Mouse (Mus musculus) forebrain, embryonic 12.5 days (tissue): ENCODE measurements around the gene 1700025G04Rik. TPM values are rescaled to one million over a fixed set of nuclear protein-coding genes. Genes with fewer than 3 reads are reported as not detected.
"Not testable (repeated sequence)": the region's sequence is repeated elsewhere in the genome, so short reads cannot be mapped to it uniquely, and the experiment has no call there.

Experiments used
- ATAC-seq: fragments of 200-750 bp; cut with Nextera tagmentation; 2 replicates; pipeline ENCODE4 v1.8.0; 2017; ENCODE audit warnings: moderate TSS enrichment; ENCODE audit not compliant: low FRiP score
- H3K27ac ChIP-seq: fragments of 300-500 bp; sonication (generic); 2 replicates; pipeline ENCODE4 v1.5.1; 2016; ENCODE audit warnings: mild to moderate bottlenecking
- H3K27me3 ChIP-seq: fragments of 300-500 bp; sonication (generic); 2 replicates; pipeline ENCODE4 v1.6.1; 2016; ENCODE audit warnings: mild to moderate bottlenecking
- H3K36me3 ChIP-seq: fragments of 300-500 bp; sonication (generic); replicated peaks from 2 replicates; pipeline ENCODE4 v1.6.1; 2016; ENCODE audit warnings: mild to moderate bottlenecking
- H3K4me1 ChIP-seq: fragments of 300-500 bp; sonication (generic); 2 replicates; pipeline ENCODE4 v1.6.1; 2016
- H3K4me2 ChIP-seq: fragments of 300-500 bp; sonication (generic); 2 replicates; pipeline ENCODE4 v1.6.1; 2016; ENCODE audit warnings: mild to moderate bottlenecking, moderate library complexity
- H3K4me3 ChIP-seq: fragments of 300-500 bp; sonication (generic); replicated peaks from 2 replicates; pipeline ENCODE4 v1.5.1; 2016; ENCODE audit warnings: mild to moderate bottlenecking
- H3K9ac ChIP-seq: fragments of 300-500 bp; sonication (generic); 2 replicates; pipeline ENCODE4 v1.6.1; 2016; ENCODE audit warnings: mild to moderate bottlenecking
- H3K9me3 ChIP-seq: fragments of 300-500 bp; sonication (generic); 2 replicates; pipeline ENCODE4 v1.6.1; 2016
- WGBS: fragments of 180-500 bp; shearing (Covaris S2); methylation state at CpG from one replicate; pipeline ENCODE4 v1.1.7; 2016; 5-methylcytosine and 5-hydroxymethylcytosine counted together
- polyA plus RNA-seq: library from polyadenylated mRNA; unstranded; fragments of >200 nt; fragmentation: Nextera tagmentation; extraction: Ambion mirVana; gene quantifications from 2 replicates; pipeline ENCODE4 v1.2.1, GENCODE M21; 2016

Gene 1700025G04Rik
- polyA plus RNA-seq, 1 experiment from 2014 or later, result 36.4 TPM

- Histone ChIP-seq H3K27me3 (no peaks in the 10 kb centered on the region), H3K4me1 (peaks cover 5% of the 10 kb centered on the region; the same call in 1 of the 2 replicates), H3K36me3 (peaks cover 32% of the 10 kb centered on the region), H3K9ac (no peak overlapping the region), H3K4me3 (no peak overlapping the region), H3K4me2 (no peak overlapping the region), H3K9me3 (no peaks in the 10 kb centered on the region), H3K27ac (no peak overlapping the region)
- WGBS, result 89% methylated on average over 16 of the region's 16 CpGs
- no peak for ATAC-seq
Measured at GRCm38 (mm10) chr1:151811456-151811855, 278.5 kb downstream of the 1700025G04Rik start.

GRCm38 (mm10) chr1:151810628-151811421 lies 279.1 kb downstream of the 1700025G04Rik start:
- WGBS, result 74% methylated on average over 7 of the region's 7 CpGs
- Histone ChIP-seq H3K27me3 (no peaks in the 10 kb centered on the region), H3K27ac (no peak overlapping the region), H3K9ac (no peak overlapping the region), H3K4me3 (no peak overlapping the region), H3K36me3 (peaks cover 32% of the 10 kb centered on the region), H3K4me1 (peaks cover 5% of the 10 kb centered on the region; the same call in 1 of the 2 replicates), H3K4me2 (no peak overlapping the region), H3K9me3 (no peaks in the 10 kb centered on the region)
- ATAC-seq, result no peak

- Histone ChIP-seq H3K9ac (no peak overlapping the region), H3K4me2 (no peak overlapping the region), H3K4me1 (peaks cover 3% of the 10 kb centered on the region; the same call in 1 of the 2 replicates), H3K9me3 (no peaks in the 10 kb centered on the region), H3K36me3 (peaks cover 32% of the 10 kb centered on the region), H3K27ac (no peak overlapping the region), H3K4me3 (no peak overlapping the region), H3K27me3 (no peaks in the 10 kb centered on the region)
- WGBS, result 88% methylated on average over 5 of the region's 5 CpGs
- no peak for ATAC-seq
Measured at GRCm38 (mm10) chr1:151807286-151807685, 282.6 kb downstream of the 1700025G04Rik start.

GRCm38 (mm10) chr1:151802795-151803194 lies 287.1 kb downstream of the 1700025G04Rik start:
- H3K4me2 ChIP-seq, H3K27me3 ChIP-seq, H3K4me1 ChIP-seq, H3K9ac ChIP-seq, H3K4me3 ChIP-seq, H3K27ac ChIP-seq, ATAC-seq, H3K9me3 ChIP-seq: not testable (repeated sequence)
- H3K36me3 ChIP-seq, result peaks cover 34% of the 10 kb centered on the region
- 77% methylated on average over 3 of the region's 3 CpGs for WGBS
